Mouse (Mus musculus) kidney, embryonic 16.5 days (tissue): ENCODE results near the gene Amigo3. TPM values are rescaled to one million over a fixed set of nuclear protein-coding genes. Genes with fewer than 3 reads are reported as not detected.

Experiments used
- ATAC-seq: fragments of 200-750 bp; cut with Nextera tagmentation; 2 replicates; pipeline ENCODE4 v1.8.0; 2017; ENCODE audit warnings: moderate TSS enrichment; ENCODE audit not compliant: low FRiP score, low TSS enrichment
- H3K27ac ChIP-seq: fragments of 300-500 bp; sonication (generic); 2 replicates; pipeline ENCODE4 v1.5.1; 2014; ENCODE audit warnings: low read length
- H3K27me3 ChIP-seq: fragments of 300-500 bp; sonication (generic); 2 replicates; pipeline ENCODE4 v1.6.1; 2014; ENCODE audit warnings: low read length, control low read depth, mixed read lengths; ENCODE audit not compliant: insufficient read depth
- H3K36me3 ChIP-seq: fragments of 300-500 bp; sonication (generic); 2 replicates; pipeline ENCODE4 v1.6.1; 2014; ENCODE audit warnings: low read length, control low read depth, mixed read lengths; ENCODE audit not compliant: insufficient read depth
- H3K4me1 ChIP-seq: fragments of 300-500 bp; sonication (generic); 2 replicates; pipeline ENCODE4 v1.6.1; 2014; ENCODE audit warnings: low read length, control low read depth, mixed read lengths; ENCODE audit not compliant: insufficient read depth
- H3K4me2 ChIP-seq: fragments of 300-500 bp; sonication (generic); replicated peaks from 2 replicates; pipeline ENCODE4 v1.6.1; 2014; ENCODE audit warnings: low read depth, low read length
- H3K4me3 ChIP-seq: fragments of 300-500 bp; sonication (generic); 2 replicates; pipeline ENCODE4 v1.5.1; 2014; ENCODE audit warnings: mild to moderate bottlenecking, low read length
- H3K9ac ChIP-seq: fragments of 300-500 bp; sonication (generic); replicated peaks from 2 replicates; pipeline ENCODE4 v1.6.1; 2014; ENCODE audit warnings: low read length
- H3K9me3 ChIP-seq: fragments of 300-500 bp; sonication (generic); 2 replicates; pipeline ENCODE4 v1.6.1; 2016; ENCODE audit warnings: low read length, control low read depth
- WGBS: fragments of 180-500 bp; shearing (Covaris S2); extraction: QIAGEN DNeasy Blood & Tissue Kit; methylation state at CpG from one replicate; pipeline ENCODE4 v1.1.7; 2014; 5-methylcytosine and 5-hydroxymethylcytosine counted together
- polyA plus RNA-seq: library from polyadenylated mRNA; unstranded; fragments of >200 nt; fragmentation: Nextera tagmentation; extraction: Ambion mirVana; gene quantifications from 2 replicates; pipeline ENCODE4 v1.2.1, GENCODE M21; 2015

The Amigo3 gene
- polyA plus RNA-seq, 1 experiment from 2014 or later: 3.3 TPM

DNA sequence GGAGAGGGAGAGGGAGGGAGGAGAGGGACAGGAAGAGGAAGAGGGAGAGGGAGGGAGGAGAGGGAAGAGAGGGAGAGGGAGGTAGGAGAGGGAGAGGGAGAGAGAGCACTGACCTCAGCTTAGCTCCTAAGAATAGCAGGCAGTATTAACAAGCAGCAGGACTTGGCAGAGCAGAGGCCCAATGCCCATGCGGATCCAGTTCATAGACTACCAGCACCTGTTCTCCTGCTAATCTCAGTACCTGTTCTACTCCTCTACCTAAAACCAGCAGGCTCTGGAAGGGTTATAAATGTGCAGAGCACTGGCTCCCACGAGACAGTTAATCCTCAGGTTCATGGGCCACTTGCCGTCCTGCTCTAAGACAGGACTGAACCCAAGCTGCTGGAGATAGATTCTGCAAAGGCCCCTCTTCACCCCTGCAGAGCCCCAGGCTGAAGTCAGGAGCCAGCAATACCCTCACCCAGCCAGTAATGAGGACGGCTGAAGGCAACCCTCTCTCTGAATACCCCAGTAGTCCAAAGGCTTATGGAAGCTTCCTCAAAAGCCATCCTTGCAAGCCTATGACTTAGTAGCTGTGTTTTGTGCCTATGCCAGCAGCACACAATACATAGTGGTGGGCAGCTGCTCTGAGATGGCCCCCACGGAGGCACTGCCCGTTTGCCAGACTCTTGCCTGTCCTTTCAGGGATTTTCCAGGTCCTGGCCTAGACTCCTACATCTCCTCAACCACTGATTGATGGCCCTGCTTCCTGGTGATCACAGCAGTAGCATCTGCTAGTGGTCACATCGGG is 20.4 kb downstream of the Amigo3 start:
- no peaks in the 10 kb centered on the region for H3K27me3 ChIP-seq
- peaks cover 5% of the 10 kb centered on the region for H3K4me1 ChIP-seq
- 49% methylated on average over 7 of the region's 7 CpGs for WGBS
- H3K4me3 ChIP-seq: no peak overlapping the region
- 0 out of 2 replicates have a peak overlapping the region, but pooled peaks have one; percentile 4 for H3K9ac ChIP-seq
- H3K4me2 ChIP-seq: no peak overlapping the region
- no peak overlapping the region for H3K27ac ChIP-seq
- H3K9me3 ChIP-seq: no peaks in the 10 kb centered on the region
- peaks cover 14% of the 10 kb centered on the region for H3K36me3 ChIP-seq
- ATAC-seq: no peak

GRCm38 (mm10) chr9:108080168-108080567 is 27.2 kb downstream of the Amigo3 start, which contains the start of gene Mst1:
TSS of gene Mst1 (plus strand) at chr9:108080436.
- WGBS: 82% methylated on average over 5 of the region's 5 CpGs
- Histone ChIP-seq H3K36me3 (peaks cover 6% of the 10 kb centered on the region), H3K27me3 (peaks cover 26% of the 10 kb centered on the region), H3K9me3 (no peaks in the 10 kb centered on the region), H3K4me1 (peaks cover 16% of the 10 kb centered on the region), H3K27ac (no peak within 1 kb of the TSS), H3K4me3 (peak within 1 kb of the TSS; percentile 78), H3K4me2 (peak within 1 kb of the TSS; percentile 78), H3K9ac (peak within 1 kb of the TSS; percentile 90)
- ATAC-seq: no peak

DNA sequence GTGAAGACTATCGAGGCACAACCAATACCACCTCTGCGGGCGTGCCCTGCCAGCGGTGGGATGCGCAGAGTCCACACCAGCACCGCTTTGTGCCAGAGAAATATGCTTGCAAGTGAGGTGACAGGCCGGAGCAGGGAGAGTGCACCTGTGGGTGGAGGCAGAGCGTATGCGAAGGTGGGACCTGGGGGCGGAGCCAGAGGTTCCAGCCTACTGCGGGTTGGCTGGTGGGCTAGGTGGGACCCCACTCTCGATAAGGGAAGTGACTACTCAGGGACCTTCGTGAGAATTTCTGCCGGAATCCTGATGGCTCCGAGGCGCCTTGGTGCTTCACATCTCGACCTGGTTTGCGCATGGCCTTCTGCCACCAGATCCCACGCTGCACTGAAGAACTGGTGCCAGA is 29.6 kb downstream of the Amigo3 start:
- Histone ChIP-seq H3K27me3 (peaks cover 26% of the 10 kb centered on the region), H3K27ac (no peak overlapping the region), H3K4me3 (peak overlapping the region; percentile 23), H3K36me3 (peaks cover 26% of the 10 kb centered on the region), H3K9me3 (no peaks in the 10 kb centered on the region), H3K9ac (peak overlapping the region; percentile 49), H3K4me1 (peaks cover 16% of the 10 kb centered on the region), H3K4me2 (peak overlapping the region; percentile 47)
- WGBS: 5% methylated on average over 19 of the region's 19 CpGs
- no peak for ATAC-seq

DNA sequence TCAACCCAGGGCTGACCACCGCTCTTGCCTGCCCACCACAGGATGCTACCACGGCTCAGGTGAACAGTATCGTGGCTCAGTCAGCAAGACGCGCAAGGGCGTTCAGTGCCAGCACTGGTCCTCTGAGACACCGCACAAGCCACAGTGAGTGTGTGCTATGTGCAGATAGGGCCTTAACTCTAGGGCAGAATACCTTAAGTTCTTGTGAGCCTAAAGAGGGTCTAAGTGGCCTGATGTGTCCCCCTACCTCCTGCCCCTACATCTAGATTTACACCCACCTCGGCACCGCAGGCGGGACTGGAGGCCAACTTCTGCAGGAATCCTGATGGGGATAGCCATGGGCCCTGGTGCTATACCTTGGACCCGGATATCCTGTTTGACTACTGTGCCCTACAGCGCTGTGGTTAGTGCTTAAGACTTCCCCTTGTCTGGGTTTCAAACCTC is 30.1 kb downstream of the Amigo3 start, which contains the start of gene Rnf123:
Rnf123 (minus strand) TSS at position 359 of the 444 bp plus-strand sequence.
- H3K9me3 ChIP-seq: no peaks in the 10 kb centered on the region
- ATAC-seq: no peak
- H3K27ac ChIP-seq: no peak within 1 kb of the TSS
- H3K4me1 ChIP-seq: peaks cover 14% of the 10 kb centered on the region
- 31% methylated on average over 12 of the region's 12 CpGs for WGBS
- H3K4me2 ChIP-seq: peak within 1 kb of the TSS; percentile 47
- peak within 1 kb of the TSS; percentile 23 for H3K4me3 ChIP-seq
- peaks cover 26% of the 10 kb centered on the region for H3K27me3 ChIP-seq
- H3K36me3 ChIP-seq: peaks cover 30% of the 10 kb centered on the region
- peak within 1 kb of the TSS; percentile 49 for H3K9ac ChIP-seq

- Histone ChIP-seq H3K27me3 (peaks cover 26% of the 10 kb centered on the region), H3K4me2 (no peak overlapping the region), H3K27ac (no peak overlapping the region), H3K9ac (no peak overlapping the region), H3K36me3 (peaks cover 35% of the 10 kb centered on the region), H3K9me3 (no peaks in the 10 kb centered on the region), H3K4me1 (peaks cover 8% of the 10 kb centered on the region), H3K4me3 (no peak overlapping the region)
- 80% methylated on average over 6 of the region's 6 CpGs for WGBS
- ATAC-seq: no peak
Measured at GRCm38 (mm10) chr9:108083561-108083960, 30.6 kb downstream of the Amigo3 start.

DNA sequence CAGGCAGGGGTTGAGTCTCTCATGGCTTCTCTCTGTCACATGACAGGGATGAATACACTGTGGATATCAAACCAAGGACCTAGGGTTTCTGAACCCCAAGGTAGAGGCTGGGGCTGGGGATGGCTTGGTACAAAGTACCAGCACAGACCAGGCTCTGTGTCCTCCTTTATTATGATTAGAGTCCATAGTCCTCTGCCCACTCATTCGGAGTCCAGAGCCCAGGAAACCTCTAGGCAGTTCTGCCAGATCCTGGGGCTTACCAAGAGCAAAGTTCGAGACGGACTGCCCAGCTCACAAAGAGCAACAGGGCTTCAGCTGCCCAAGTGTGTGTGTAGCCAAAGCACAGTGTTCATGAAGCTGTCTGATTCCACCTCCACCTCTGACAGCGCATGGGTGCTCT is 32.3 kb downstream of the Amigo3 start:
- Histone ChIP-seq H3K27me3 (peaks cover 26% of the 10 kb centered on the region), H3K4me1 (peaks cover 4% of the 10 kb centered on the region; the same call in 1 of the 2 replicates), H3K36me3 (peaks cover 47% of the 10 kb centered on the region), H3K27ac (no peak overlapping the region), H3K4me2 (no peak overlapping the region), H3K4me3 (no peak overlapping the region), H3K9ac (no peak overlapping the region), H3K9me3 (no peaks in the 10 kb centered on the region)
- WGBS: 91% methylated on average over 4 of the region's 4 CpGs
- no peak for ATAC-seq

GRCm38 (mm10) chr9:108090611-108091120 is 37.7 kb downstream of the Amigo3 start:
- no peaks in the 10 kb centered on the region for H3K27me3 ChIP-seq
- ATAC-seq: no peak
- no peaks in the 10 kb centered on the region for H3K9me3 ChIP-seq
- 92% methylated on average over 7 of the region's 7 CpGs for whole genome bisulfite sequencing
- no peak overlapping the region for H3K4me3 ChIP-seq
- H3K9ac ChIP-seq: no peak overlapping the region
- no peak overlapping the region for H3K27ac ChIP-seq
- H3K4me2 ChIP-seq: no peak overlapping the region
- H3K36me3 ChIP-seq: peaks cover 57% of the 10 kb centered on the region
- peaks cover 13% of the 10 kb centered on the region for H3K4me1 ChIP-seq

GRCm38 (mm10) chr9:108093586-108093985 is 40.6 kb downstream of the Amigo3 start:
- Histone ChIP-seq H3K9ac (peak overlapping the region; percentile 81), H3K27ac (peak overlapping the region; percentile 43; the same call in 1 of the 2 replicates), H3K4me3 (peak overlapping the region; percentile 71), H3K9me3 (no peaks in the 10 kb centered on the region), H3K4me2 (peak overlapping the region; percentile 79), H3K36me3 (peaks cover 33% of the 10 kb centered on the region), H3K4me1 (peaks cover 20% of the 10 kb centered on the region), H3K27me3 (no peaks in the 10 kb centered on the region)
- ATAC-seq: no peak
- WGBS: 57% methylated on average over 10 of the region's 10 CpGs

- H3K27ac ChIP-seq: peak within 1 kb of the TSS; percentile 43; the same call in 1 of the 2 replicates
- H3K4me2 ChIP-seq: peak within 1 kb of the TSS; percentile 79
- no peaks in the 10 kb centered on the region for H3K27me3 ChIP-seq
- peak; percentile 96 for ATAC-seq
- H3K9me3 ChIP-seq: no peaks in the 10 kb centered on the region
- peaks cover 20% of the 10 kb centered on the region for H3K4me1 ChIP-seq
- H3K4me3 ChIP-seq: peak within 1 kb of the TSS; percentile 71
- H3K36me3 ChIP-seq: peaks cover 27% of the 10 kb centered on the region
- H3K9ac ChIP-seq: peak within 1 kb of the TSS; percentile 81
- under 1% methylated on average over 52 of the region's 52 CpGs for WGBS
Measured at GRCm38 (mm10) chr9:108094184-108094941, 41.4 kb downstream of the Amigo3 start, which contains the start of gene Apeh. TSS of gene Apeh (minus strand) at chr9:108094606.
